Mouse (Mus musculus) stomach, embryonic 16.5 days (tissue): ENCODE measurements around the gene B4galnt1. TPM values are rescaled to one million over a fixed set of nuclear protein-coding genes. Genes with fewer than 3 reads are reported as not detected.

Experiments used
- ATAC-seq: fragments of 200-750 bp; cut with Nextera tagmentation; 2 replicates; pipeline ENCODE4 v1.8.0; 2017; ENCODE audit warnings: moderate number of reproducible peaks, moderate TSS enrichment; ENCODE audit not compliant: insufficient read depth, low FRiP score
- H3K27ac ChIP-seq: fragments of 300-500 bp; sonication (generic); 2 replicates; pipeline ENCODE4 v1.5.1; 2014; ENCODE audit warnings: low read length
- H3K27me3 ChIP-seq: fragments of 300-500 bp; sonication (generic); 2 replicates; pipeline ENCODE4 v1.6.1; 2014; ENCODE audit warnings: low read length, control low read depth, mixed read lengths; ENCODE audit not compliant: control insufficient read depth, insufficient read depth
- H3K36me3 ChIP-seq: fragments of 300-500 bp; sonication (generic); 2 replicates; pipeline ENCODE4 v1.6.1; 2014; ENCODE audit warnings: low read length; ENCODE audit not compliant: control insufficient read depth, insufficient read depth
- H3K4me1 ChIP-seq: fragments of 300-500 bp; sonication (generic); 2 replicates; pipeline ENCODE4 v1.6.1; 2014; ENCODE audit warnings: low read length, control low read depth, mixed read lengths; ENCODE audit not compliant: control insufficient read depth, insufficient read depth
- H3K4me2 ChIP-seq: fragments of 300-500 bp; sonication (generic); 2 replicates; pipeline ENCODE4 v1.6.1; 2014; ENCODE audit warnings: low read depth, low read length, mixed read lengths
- H3K4me3 ChIP-seq: fragments of 300-500 bp; sonication (generic); replicated peaks from 2 replicates; pipeline ENCODE4 v1.5.1; 2014; ENCODE audit warnings: mild to moderate bottlenecking, low read length
- H3K9ac ChIP-seq: fragments of 300-500 bp; sonication (generic); 2 replicates; pipeline ENCODE4 v1.6.1; 2014; ENCODE audit warnings: low read length
- H3K9me3 ChIP-seq: fragments of 300-500 bp; sonication (generic); replicated peaks from 2 replicates; pipeline ENCODE4 v1.6.1; 2016; ENCODE audit warnings: low read length, control low read depth; ENCODE audit not compliant: control insufficient read depth
- WGBS: fragments of 180-500 bp; shearing (Covaris S2); extraction: QIAGEN DNeasy Blood & Tissue Kit; methylation state at CpG from one replicate; pipeline ENCODE4 v1.1.7; 2014; 5-methylcytosine and 5-hydroxymethylcytosine counted together
- polyA plus RNA-seq: library from polyadenylated mRNA; unstranded; fragments of >200 nt; fragmentation: Nextera tagmentation; extraction: Ambion mirVana; gene quantifications from 2 replicates; pipeline ENCODE4 v1.2.1, GENCODE M21; 2015

The B4galnt1 gene
- 29.3 and 34.3 TPM in 2 replicates for polyA plus RNA-seq

- no peaks in the 10 kb centered on the region for H3K9me3 ChIP-seq
- peak within 1 kb of the TSS; percentile 86 for H3K27ac ChIP-seq
- H3K4me3 ChIP-seq, result peak within 1 kb of the TSS; percentile 59
- peaks cover 17% of the 10 kb centered on the region; the same call in 1 of the 2 replicates for H3K4me1 ChIP-seq
- H3K27me3 ChIP-seq, result peaks cover 32% of the 10 kb centered on the region
- peak; percentile 86 for ATAC-seq
- no peaks in the 10 kb centered on the region for H3K36me3 ChIP-seq
- H3K9ac ChIP-seq, result peak within 1 kb of the TSS; percentile 86
- H3K4me2 ChIP-seq, result peak within 1 kb of the TSS; percentile 100
- 3% methylated on average over 52 of the region's 52 CpGs for WGBS
Measured at GRCm38 (mm10) chr10:127164631-127165353, at the start of gene B4galnt1. Gene B4galnt1 (plus strand): TSS chr10:127165225.

- no peak overlapping the region for H3K27ac ChIP-seq
- H3K4me2 ChIP-seq, result no peak overlapping the region
- no peak for ATAC-seq
- peaks cover 11% of the 10 kb centered on the region for H3K4me1 ChIP-seq
- no peaks in the 10 kb centered on the region for H3K9me3 ChIP-seq
- H3K4me3 ChIP-seq, result no peak overlapping the region
- WGBS, result 90% methylated on average over 11 of the region's 11 CpGs
- no peak overlapping the region for H3K9ac ChIP-seq
- H3K36me3 ChIP-seq, result 0 out of 2 replicates have a peak, but pooled peaks cover 3% of the 10 kb centered on the region
- H3K27me3 ChIP-seq, result no peaks in the 10 kb centered on the region
Measured at GRCm38 (mm10) chr10:127118470-127118869, 46.6 kb upstream of the B4galnt1 start.

- Histone ChIP-seq H3K4me3 (no peak overlapping the region), H3K36me3 (0 out of 2 replicates have a peak, but pooled peaks cover 3% of the 10 kb centered on the region), H3K9me3 (no peaks in the 10 kb centered on the region), H3K27me3 (no peaks in the 10 kb centered on the region), H3K4me1 (peaks cover 11% of the 10 kb centered on the region), H3K4me2 (no peak overlapping the region), H3K9ac (no peak overlapping the region), H3K27ac (no peak overlapping the region)
- WGBS, result 96% methylated on average over 10 of the region's 10 CpGs
- no peak for ATAC-seq
Measured at GRCm38 (mm10) chr10:127119229-127119628, 45.8 kb upstream of the B4galnt1 start.

GRCm38 (mm10) chr10:127120301-127121065, 44.5 kb upstream of the B4galnt1 start:
- no peaks in the 10 kb centered on the region for H3K9me3 ChIP-seq
- ATAC-seq, result peak; percentile 16; the same call in 1 of the 2 replicates
- H3K27me3 ChIP-seq, result no peaks in the 10 kb centered on the region
- H3K9ac ChIP-seq, result peak overlapping the region; percentile 87
- peak overlapping the region; percentile 89 for H3K4me3 ChIP-seq
- peak overlapping the region; percentile 97 for H3K4me2 ChIP-seq
- peaks cover 11% of the 10 kb centered on the region for H3K4me1 ChIP-seq
- 0 out of 2 replicates have a peak, but pooled peaks cover 3% of the 10 kb centered on the region for H3K36me3 ChIP-seq
- no peak overlapping the region for H3K27ac ChIP-seq
- 2% methylated on average over 33 of the region's 34 CpGs for WGBS

- no peaks in the 10 kb centered on the region for H3K9me3 ChIP-seq
- no peaks in the 10 kb centered on the region for H3K27me3 ChIP-seq
- H3K4me1 ChIP-seq, result peaks cover 11% of the 10 kb centered on the region
- H3K9ac ChIP-seq, result peak within 1 kb of the TSS; percentile 87
- 0% methylated on average over 19 of the region's 19 CpGs for WGBS
- 0 out of 2 replicates have a peak, but pooled peaks cover 3% of the 10 kb centered on the region for H3K36me3 ChIP-seq
- peak within 1 kb of the TSS; percentile 89 for H3K4me3 ChIP-seq
- peak; percentile 98 for ATAC-seq
- no peak within 1 kb of the TSS for H3K27ac ChIP-seq
- peak within 1 kb of the TSS; percentile 97 for H3K4me2 ChIP-seq
Measured at GRCm38 (mm10) chr10:127121066-127121477, 44.0 kb upstream of the B4galnt1 start, which contains the start of gene Os9. Gene Os9 (minus strand): TSS chr10:127121131.

- no peak overlapping the region for H3K27ac ChIP-seq
- H3K36me3 ChIP-seq, result 0 out of 2 replicates have a peak, but pooled peaks cover 3% of the 10 kb centered on the region
- H3K9me3 ChIP-seq, result no peaks in the 10 kb centered on the region
- H3K9ac ChIP-seq, result no peak overlapping the region
- no peak overlapping the region for H3K4me2 ChIP-seq
- WGBS, result 86% methylated on average over 3 of the region's 3 CpGs
- no peak overlapping the region for H3K4me3 ChIP-seq
- ATAC-seq, result no peak
- peaks cover 11% of the 10 kb centered on the region for H3K4me1 ChIP-seq
- no peaks in the 10 kb centered on the region for H3K27me3 ChIP-seq
Measured at GRCm38 (mm10) chr10:127122018-127122417, 43.0 kb upstream of the B4galnt1 start.

GRCm38 (mm10) chr10:127122784-127123435, 42.1 kb upstream of the B4galnt1 start:
- no peaks in the 10 kb centered on the region for H3K9me3 ChIP-seq
- WGBS, result 20% methylated on average over 13 of the region's 13 CpGs
- H3K4me2 ChIP-seq, result peak overlapping the region; percentile 48
- H3K27ac ChIP-seq, result 0 out of 2 replicates have a peak overlapping the region, but pooled peaks have one; percentile 21
- ATAC-seq, result 0 out of 2 replicates have a peak, but pooled peaks have one; percentile 52
- no peaks in the 10 kb centered on the region for H3K27me3 ChIP-seq
- no peaks in the 10 kb centered on the region for H3K36me3 ChIP-seq
- peaks cover 11% of the 10 kb centered on the region for H3K4me1 ChIP-seq
- H3K4me3 ChIP-seq, result peak overlapping the region; percentile 22
- H3K9ac ChIP-seq, result peak overlapping the region; percentile 47

GRCm38 (mm10) chr10:127123436-127123805, 41.6 kb upstream of the B4galnt1 start:
- Histone ChIP-seq H3K9me3 (no peaks in the 10 kb centered on the region), H3K27me3 (no peaks in the 10 kb centered on the region), H3K27ac (no peak overlapping the region), H3K4me3 (peak overlapping the region; percentile 22), H3K36me3 (no peaks in the 10 kb centered on the region), H3K9ac (peak overlapping the region; percentile 47), H3K4me1 (peaks cover 11% of the 10 kb centered on the region), H3K4me2 (peak overlapping the region; percentile 48)
- WGBS, result 15% methylated on average over 4 of the region's 4 CpGs
- no peak for ATAC-seq
